Mouse (Mus musculus) stomach, postnatal 0 days (tissue): ENCODE measurements at regions not wholly inside any gene's neighbourhood (a gene's known extent, or its start where the extent isn't known, plus 50 kb on each side); places are given as distances from the start of the nearest gene placed in this dataset.

Source experiments
- CTCF ChIP-seq: IDR thresholded peaks from 2 replicates; pipeline ENCODE4 v1.5.1; 2016; ENCODE audit warnings: antibody characterized with exemption, low read depth, mild to moderate bottlenecking, moderate library complexity
- EP300 ChIP-seq: optimal IDR thresholded peaks from 2 replicates; pipeline ENCODE3; 2016; ENCODE audit warnings: antibody characterized with exemption

DNA sequence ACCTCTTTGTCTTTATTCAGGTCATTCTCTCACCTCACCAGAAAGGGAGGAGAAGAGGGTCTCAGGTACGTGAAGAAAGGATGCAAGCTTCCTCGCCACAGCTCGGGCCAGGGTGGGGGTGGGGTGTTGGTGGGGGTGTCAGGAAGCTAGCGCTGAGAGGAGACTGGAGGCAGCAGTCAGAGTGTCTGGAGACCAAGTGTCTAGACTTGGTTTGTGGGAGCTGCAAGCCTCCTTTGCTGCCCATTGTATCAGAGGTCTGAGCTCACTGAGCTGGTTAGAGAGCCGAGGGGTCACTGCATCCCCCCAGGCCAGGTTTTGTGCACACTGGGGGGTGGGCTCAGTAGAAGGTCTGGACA, 159.4 kb upstream of the Myt1l start:
- TF ChIP-seq EP300 (no peak), CTCF (no peak)
